Mouse (Mus musculus) hindbrain, embryonic 11.5 days (tissue): ENCODE measurements around the gene Tsc22d3. TPM values are rescaled to one million over a fixed set of nuclear protein-coding genes. Genes with fewer than 3 reads are reported as not detected.

Experiments used
- polyA plus RNA-seq: library from polyadenylated mRNA; unstranded; fragments of >200 nt; fragmentation: Nextera tagmentation; extraction: Ambion mirVana; gene quantifications from 2 replicates; pipeline ENCODE4 v1.2.1, GENCODE M21; 2014

Gene Tsc22d3
- polyA plus RNA-seq, 1 experiment from 2014 or later: 147 TPM

Other genes with a start within 250 kb of the Tsc22d3 start
- gene Prps1, start 144.0 kb downstream of the Tsc22d3 start, polyA plus RNA-seq: 81.9 and 88.2 TPM in 2 replicates
- 3.0 and 3.7 TPM in 2 replicates for gene Mid2, start 63.9 kb upstream of the Tsc22d3 start, polyA plus RNA-seq
- gene Tex13b, start 212.8 kb upstream of the Tsc22d3 start, polyA plus RNA-seq: not detected in 2 replicates